Mouse (Mus musculus): ENCODE results near the gene Ushbp1. TPM values are rescaled to one million over a fixed set of nuclear protein-coding genes. Genes with fewer than 3 reads are reported as not detected.
A peak's percentile ranks its signal among the peaks of the same experiment; 100 is the strongest.

The Ushbp1 gene
- polyA plus RNA-seq, 1 experiment from 2014 or later, result 3.3 TPM

- Histone ChIP-seq H3K27me3 (no peaks in the 10 kb centered on the region), H3K36me3 (replicated peaks) (peaks cover 43% of the 10 kb centered on the region), H3K4me2 (peak overlapping the region; percentile 86), H3K9ac (no peak overlapping the region), H3K4me1 (replicated peaks) (peaks cover 42% of the 10 kb centered on the region), H3K4me3 (replicated peaks) (peak overlapping the region; percentile 98), H3K9me3 (replicated peaks) (no peaks in the 10 kb centered on the region), H3K27ac (replicated peaks) (peak overlapping the region; percentile 77; the same call in 1 of the 2 replicates)
- ATAC-seq (ENCODE audit: insufficient read depth), result no peak
- 60% methylated on average over 9 of the region's 9 CpGs for WGBS (ENCODE audit: insufficient replicate concordance)
These were observed 9.3 kb upstream of the Ushbp1 start for GRCm38 (mm10) chr8:71404951-71405351.

GRCm38 (mm10) chr8:71404011-71404410 is 8.4 kb upstream of the Ushbp1 start:
- H3K27me3 ChIP-seq, result no peaks in the 10 kb centered on the region
- no peak overlapping the region for H3K4me2 ChIP-seq
- no peak overlapping the region for H3K9ac ChIP-seq
- H3K9me3 ChIP-seq (replicated peaks), result no peaks in the 10 kb centered on the region
- no peak overlapping the region for H3K27ac ChIP-seq (replicated peaks)
- no peak for ATAC-seq (ENCODE audit: insufficient read depth)
- no peak overlapping the region for H3K4me3 ChIP-seq (replicated peaks)
- H3K4me1 ChIP-seq (replicated peaks), result peaks cover 42% of the 10 kb centered on the region
- 69% methylated on average over 8 of the region's 8 CpGs for WGBS (ENCODE audit: insufficient replicate concordance)
- H3K36me3 ChIP-seq (replicated peaks), result peaks cover 40% of the 10 kb centered on the region

DNA sequence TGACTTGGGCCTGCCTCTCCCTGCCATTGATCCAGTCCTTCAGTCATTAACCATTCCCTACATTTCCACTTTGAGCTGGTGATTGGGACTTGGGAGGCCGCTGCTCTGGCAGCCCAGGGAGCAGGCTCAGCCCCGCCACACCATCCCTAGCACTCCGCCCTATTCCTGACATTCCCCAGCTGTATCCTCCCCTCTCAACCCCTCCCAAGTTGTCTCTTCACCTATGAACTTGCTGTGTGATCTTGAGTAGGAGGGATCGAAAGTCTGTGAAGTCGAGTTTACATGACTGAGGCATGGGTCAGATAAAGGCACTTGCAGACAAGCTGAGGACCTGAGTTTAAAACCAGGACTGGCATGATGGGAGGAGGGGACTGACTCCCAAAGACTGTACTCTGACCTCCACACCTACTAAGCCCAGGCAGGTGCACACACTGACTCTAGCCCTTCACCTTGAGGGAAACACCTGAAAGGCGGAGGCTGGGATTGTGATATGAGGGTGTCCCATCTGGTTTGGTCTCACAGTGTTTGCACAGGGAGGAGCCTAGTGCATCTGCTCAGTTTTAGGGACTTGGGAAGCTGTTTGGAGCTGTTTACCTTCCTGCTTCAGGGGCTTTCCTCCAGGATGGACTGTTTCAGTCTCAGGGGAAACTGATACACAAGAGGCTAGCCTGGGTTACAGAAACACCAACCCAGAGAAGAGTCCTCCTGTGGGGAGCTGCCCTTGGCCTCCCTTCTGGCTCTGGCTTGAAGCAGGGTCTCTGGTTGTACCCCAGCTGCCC is 7.7 kb upstream of the Ushbp1 start:
- no peaks in the 10 kb centered on the region for H3K9me3 ChIP-seq (replicated peaks)
- no peak overlapping the region for H3K9ac ChIP-seq
- 72% methylated on average over 6 of the region's 6 CpGs for WGBS (ENCODE audit: insufficient replicate concordance)
- H3K4me3 ChIP-seq (replicated peaks), result no peak overlapping the region
- peaks cover 42% of the 10 kb centered on the region for H3K4me1 ChIP-seq (replicated peaks)
- no peaks in the 10 kb centered on the region for H3K27me3 ChIP-seq
- H3K4me2 ChIP-seq, result no peak overlapping the region
- no peak for ATAC-seq (ENCODE audit: insufficient read depth)
- no peak overlapping the region for H3K27ac ChIP-seq (replicated peaks)
- H3K36me3 ChIP-seq (replicated peaks), result peaks cover 39% of the 10 kb centered on the region

DNA sequence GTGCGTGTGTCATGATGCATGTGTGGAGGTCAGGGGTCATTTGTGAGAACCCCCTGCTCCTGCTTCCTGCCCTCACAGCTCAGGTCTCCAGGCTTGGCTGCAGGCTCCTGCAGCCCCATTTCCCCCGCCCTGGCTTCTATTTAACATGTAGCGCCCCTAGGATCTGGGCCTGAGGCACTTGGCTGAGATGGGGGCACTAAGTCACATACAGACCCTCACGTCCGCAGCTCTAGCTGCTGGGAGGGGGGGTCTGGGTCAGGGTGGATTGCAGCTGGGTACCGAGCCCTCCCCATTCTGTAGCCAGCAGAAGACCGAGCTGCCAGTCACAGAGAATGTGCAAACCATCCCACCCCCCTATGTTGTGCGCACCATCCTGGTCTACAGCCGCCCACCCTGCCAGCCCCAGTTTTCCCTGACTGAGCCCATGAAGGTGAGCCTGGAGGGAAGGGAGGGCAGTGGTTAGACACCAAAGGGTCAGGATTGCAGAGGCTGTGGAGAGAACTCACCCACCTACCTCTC is 6.9 kb upstream of the Ushbp1 start:
- no peaks in the 10 kb centered on the region for H3K27me3 ChIP-seq
- H3K9me3 ChIP-seq (replicated peaks), result no peaks in the 10 kb centered on the region
- H3K36me3 ChIP-seq (replicated peaks), result peaks cover 33% of the 10 kb centered on the region
- ATAC-seq (ENCODE audit: insufficient read depth), result no peak
- H3K27ac ChIP-seq (replicated peaks), result no peak overlapping the region
- no peak overlapping the region for H3K4me2 ChIP-seq
- WGBS (ENCODE audit: insufficient replicate concordance), result 80% methylated on average over 9 of the region's 9 CpGs
- no peak overlapping the region for H3K9ac ChIP-seq
- no peak overlapping the region for H3K4me3 ChIP-seq (replicated peaks)
- peaks cover 41% of the 10 kb centered on the region for H3K4me1 ChIP-seq (replicated peaks)

DNA sequence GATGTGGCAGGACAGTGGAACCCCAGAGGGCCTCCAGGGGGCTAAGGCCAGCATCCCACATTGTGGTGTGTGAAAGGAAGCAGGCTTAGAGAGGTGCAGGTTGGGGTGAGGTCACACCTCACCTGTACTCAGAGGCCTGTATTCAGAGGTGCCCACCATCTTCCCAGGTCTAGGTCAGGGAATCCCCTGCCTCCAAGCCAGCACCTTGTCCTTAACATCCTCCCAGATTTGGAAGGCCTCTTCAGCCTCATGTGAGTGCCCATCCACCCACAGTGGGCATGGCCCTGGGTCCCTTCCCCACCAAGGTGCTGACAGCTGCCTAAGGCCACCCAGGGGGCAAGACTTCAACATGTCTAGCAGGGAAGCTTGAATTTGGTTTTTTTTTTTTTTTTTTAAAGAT is 5.9 kb upstream of the Ushbp1 start:
- Histone ChIP-seq H3K4me2 (no peak overlapping the region), H3K36me3 (replicated peaks) (peaks cover 24% of the 10 kb centered on the region), H3K9ac (no peak overlapping the region), H3K4me1 (replicated peaks) (peaks cover 36% of the 10 kb centered on the region), H3K27ac (replicated peaks) (no peak overlapping the region), H3K27me3 (no peaks in the 10 kb centered on the region), H3K9me3 (replicated peaks) (no peaks in the 10 kb centered on the region), H3K4me3 (replicated peaks) (no peak overlapping the region)
- ATAC-seq (ENCODE audit: insufficient read depth), result no peak

DNA sequence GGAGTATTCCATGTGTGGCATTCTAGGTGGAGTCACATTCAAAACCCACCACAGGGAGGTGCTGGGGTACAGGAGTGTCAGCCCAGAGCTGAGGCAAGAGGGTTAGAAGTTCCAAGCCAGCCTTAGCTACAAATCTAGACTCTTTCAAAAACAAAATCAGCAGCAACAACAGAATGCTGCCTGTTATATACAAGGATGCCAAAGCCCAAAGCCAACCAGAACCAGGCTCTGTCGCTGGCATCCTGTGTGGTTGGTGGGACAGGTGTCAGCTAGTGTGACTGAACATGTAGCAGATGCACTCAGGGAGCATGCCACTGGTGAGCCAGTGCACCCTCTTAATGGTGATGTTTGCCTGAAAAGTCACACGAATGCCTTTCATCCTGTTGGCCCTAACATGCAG is 5.2 kb upstream of the Ushbp1 start:
- no peak overlapping the region for H3K9ac ChIP-seq
- H3K4me2 ChIP-seq, result no peak overlapping the region
- no peak overlapping the region for H3K4me3 ChIP-seq (replicated peaks)
- peaks cover 38% of the 10 kb centered on the region for H3K4me1 ChIP-seq (replicated peaks)
- H3K9me3 ChIP-seq (replicated peaks), result no peaks in the 10 kb centered on the region
- H3K27me3 ChIP-seq, result no peaks in the 10 kb centered on the region
- ATAC-seq (ENCODE audit: insufficient read depth), result no peak
- peaks cover 24% of the 10 kb centered on the region for H3K36me3 ChIP-seq (replicated peaks)
- 71% methylated on average over 2 of the region's 2 CpGs for WGBS (ENCODE audit: insufficient replicate concordance)
- no peak overlapping the region for H3K27ac ChIP-seq (replicated peaks)

GRCm38 (mm10) chr8:71397701-71398100 is 2.1 kb upstream of the Ushbp1 start:
- H3K4me3 ChIP-seq (replicated peaks), result peak overlapping the region; percentile 80
- H3K4me2 ChIP-seq, result peak overlapping the region; percentile 84
- H3K36me3 ChIP-seq (replicated peaks), result peaks cover 24% of the 10 kb centered on the region
- peak overlapping the region; percentile 65 for H3K9ac ChIP-seq
- H3K27ac ChIP-seq (replicated peaks), result 0 out of 2 replicates have a peak overlapping the region, but pooled peaks have one; percentile 69
- no peak for ATAC-seq (ENCODE audit: insufficient read depth)
- 79% methylated on average over 12 of the region's 12 CpGs for WGBS (ENCODE audit: insufficient replicate concordance)
- no peaks in the 10 kb centered on the region for H3K9me3 ChIP-seq (replicated peaks)
- no peaks in the 10 kb centered on the region for H3K27me3 ChIP-seq
- H3K4me1 ChIP-seq (replicated peaks), result peaks cover 27% of the 10 kb centered on the region

GRCm38 (mm10) chr8:71396639-71397305 is 1.2 kb upstream of the Ushbp1 start, which contains the start of gene Babam1:
Gene Babam1 (plus strand): TSS chr8:71396861.
- Histone ChIP-seq H3K9me3 (replicated peaks) (no peaks in the 10 kb centered on the region), H3K36me3 (replicated peaks) (peaks cover 24% of the 10 kb centered on the region), H3K4me2 (peak within 1 kb of the TSS; percentile 84), H3K4me1 (replicated peaks) (peaks cover 27% of the 10 kb centered on the region), H3K27me3 (no peaks in the 10 kb centered on the region), H3K4me3 (replicated peaks) (peak within 1 kb of the TSS; percentile 80), H3K27ac (replicated peaks) (peak within 1 kb of the TSS; percentile 69), H3K9ac (peak within 1 kb of the TSS; percentile 65)
- under 1% methylated on average over 34 of the region's 34 CpGs for WGBS (ENCODE audit: insufficient replicate concordance)
- peak; percentile 94 for ATAC-seq (ENCODE audit: insufficient read depth)

DNA sequence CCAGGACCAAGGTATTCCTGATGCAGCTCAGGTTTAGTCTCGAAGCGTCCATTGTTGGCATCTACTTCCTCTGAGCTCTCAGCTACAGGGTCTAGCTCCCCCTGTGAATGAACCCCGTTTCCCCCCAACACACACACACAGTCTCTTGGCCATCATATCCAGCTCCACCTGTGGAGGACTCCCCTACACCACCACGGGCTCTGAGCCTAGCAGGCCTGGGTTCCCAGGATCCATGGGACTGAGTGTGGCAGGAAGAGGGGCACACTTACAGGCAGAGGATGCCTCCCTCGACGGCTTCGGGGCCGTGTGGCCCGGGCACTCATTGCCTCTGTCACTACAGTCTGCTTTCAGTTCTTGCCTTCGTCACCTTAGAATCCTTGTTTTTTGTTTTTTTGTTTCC is 531 bp downstream of the Ushbp1 start:
- H3K4me2 ChIP-seq, result no peak overlapping the region
- peaks cover 27% of the 10 kb centered on the region for H3K4me1 ChIP-seq (replicated peaks)
- no peaks in the 10 kb centered on the region for H3K27me3 ChIP-seq
- no peak for ATAC-seq (ENCODE audit: insufficient read depth)
- no peaks in the 10 kb centered on the region for H3K9me3 ChIP-seq (replicated peaks)
- 70% methylated on average over 10 of the region's 10 CpGs for WGBS (ENCODE audit: insufficient replicate concordance)
- H3K4me3 ChIP-seq (replicated peaks), result no peak overlapping the region
- H3K27ac ChIP-seq (replicated peaks), result no peak overlapping the region
- H3K9ac ChIP-seq, result no peak overlapping the region
- peaks cover 15% of the 10 kb centered on the region for H3K36me3 ChIP-seq (replicated peaks)

GRCm38 (mm10) chr8:71394481-71394880 is 1.1 kb downstream of the Ushbp1 start:
- Histone ChIP-seq H3K27me3 (no peaks in the 10 kb centered on the region), H3K9me3 (replicated peaks) (no peaks in the 10 kb centered on the region), H3K4me3 (replicated peaks) (no peak overlapping the region), H3K9ac (no peak overlapping the region), H3K27ac (replicated peaks) (no peak overlapping the region), H3K36me3 (replicated peaks) (peaks cover 11% of the 10 kb centered on the region), H3K4me2 (no peak overlapping the region), H3K4me1 (replicated peaks) (peaks cover 27% of the 10 kb centered on the region)
- ATAC-seq (ENCODE audit: insufficient read depth), result no peak
- WGBS (ENCODE audit: insufficient replicate concordance), result 78% methylated on average over 7 of the region's 7 CpGs

GRCm38 (mm10) chr8:71392871-71393270 is 2.7 kb downstream of the Ushbp1 start:
- Histone ChIP-seq H3K4me1 (replicated peaks) (peaks cover 27% of the 10 kb centered on the region), H3K9ac (no peak overlapping the region), H3K27me3 (no peaks in the 10 kb centered on the region), H3K4me3 (replicated peaks) (peak overlapping the region; percentile 26), H3K27ac (replicated peaks) (no peak overlapping the region), H3K4me2 (peak overlapping the region; percentile 38), H3K9me3 (replicated peaks) (no peaks in the 10 kb centered on the region), H3K36me3 (replicated peaks) (no peaks in the 10 kb centered on the region)
- 12% methylated on average over 3 of the region's 3 CpGs for WGBS (ENCODE audit: insufficient replicate concordance)
- ATAC-seq (ENCODE audit: insufficient read depth), result no peak

Data from liver, embryonic 15.5 days (tissue).